Comparison of ENCODE assay signal across 23 mouse cellular contexts in the genomic region with DNA sequence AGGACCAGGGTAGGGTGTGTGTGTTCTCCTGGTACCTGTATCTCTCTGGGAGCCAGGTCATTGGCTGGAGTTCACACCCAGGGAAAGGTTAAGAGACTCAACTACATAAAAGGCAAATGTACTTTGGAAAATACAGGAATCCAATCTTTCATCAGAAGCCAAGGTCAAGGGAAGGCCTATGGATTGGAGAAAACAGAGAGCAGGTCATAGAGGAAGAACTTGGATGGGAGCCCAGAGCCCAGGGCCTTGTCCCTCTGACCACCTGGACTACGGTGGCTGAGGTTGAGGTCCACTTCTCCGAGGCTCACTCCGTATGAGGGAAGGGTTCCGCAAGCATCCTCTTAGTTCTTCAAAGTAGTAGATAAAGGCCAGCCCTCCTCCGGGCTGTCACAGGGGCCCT. TPM values are rescaled to one million over a fixed set of nuclear protein-coding genes. Genes with fewer than 3 reads are reported as not detected.
DNase-seq lines count a peak whose midpoint lies in the region; ATAC-seq and TF ChIP-seq lines count a peak whose summit lies in the region.
"Had no signal": no experiment of that assay in that cellular context is flagged by ENCODE, and none has a peak within 500 bp of the region (broad histone marks: within the 10 kb centered on the region; RNA-seq: fewer than 3 reads in every experiment).

No protein-coding gene starts in this region.

- H3K4me1 ChIP-seq in forebrain, embryonic 13.5 days = peaks cover 43% of the 10 kb centered on the region
- H3K4me1 ChIP-seq in forebrain, embryonic 16.5 days (replicated peaks; ENCODE audit: control insufficient read depth, insufficient read depth, low read length) = peaks cover 9% of the 10 kb centered on the region
- H3K4me1 ChIP-seq in kidney, embryonic 15.5 days = peaks cover 35% of the 10 kb centered on the region
- peaks cover 21% of the 10 kb centered on the region for H3K4me1 ChIP-seq in stomach, embryonic 15.5 days
- H3K4me1 ChIP-seq in stomach, postnatal 0 days (replicated peaks; ENCODE audit: control insufficient read depth, insufficient read depth) = 0 out of 2 replicates have a peak, but pooled peaks cover 6% of the 10 kb centered on the region

- DNase-seq in kidney, adult 9 months = peak; percentile 63
- DNase-seq in stomach, postnatal 0 days (ENCODE audit: low spot score) = no peak
- no peak for DNase-seq in ovary, postnatal 14 days (ENCODE audit: low spot score)
- DNase-seq: adrenal gland, adult 2 months; B cell, adult 2 months; cerebellum, adult 2 months; cerebellum, postnatal 36 days; embryo, embryonic 11 days; gastrocnemius, postnatal 36 days; heart, postnatal 36 days; left cerebral cortex, postnatal 4 days; right cerebral cortex, adult 18-20 months; right cerebral cortex, postnatal 4 days had no signal

- H3K4me3 ChIP-seq in forebrain, embryonic 13.5 days = no peak overlapping the region
- H3K4me3 ChIP-seq in forebrain, embryonic 16.5 days (replicated peaks; ENCODE audit: low read length) = no peak overlapping the region
- H3K4me3 ChIP-seq in kidney, embryonic 15.5 days (replicated peaks) = no peak overlapping the region
- no peak overlapping the region for H3K4me3 ChIP-seq in stomach, embryonic 15.5 days (replicated peaks)
- H3K4me3 ChIP-seq in stomach, postnatal 0 days (ENCODE audit: low read depth, low read length) = no peak overlapping the region
- H3K4me3 ChIP-seq: embryonic facial prominence, embryonic 13.5 days; heart, embryonic 15.5 days; hindbrain, embryonic 13.5 days; left cerebral cortex, adult 2 months; limb, embryonic 15.5 days had no signal

- TF ChIP-seq EP300 in stomach, postnatal 0 days (optimal IDR thresholded peaks at IDR 0.05) = no peak

- ATAC-seq in forebrain, embryonic 13.5 days = no peak
- no peak for ATAC-seq in forebrain, embryonic 16.5 days
- ATAC-seq in kidney, embryonic 15.5 days (replicated peaks; ENCODE audit: low FRiP score) = no peak
- ATAC-seq in stomach, embryonic 15.5 days (ENCODE audit: insufficient read depth, low FRiP score, low read depth) = 0 out of 2 replicates have a peak, but pooled peaks have one; percentile 18
- ATAC-seq in stomach, postnatal 0 days (ENCODE audit: low FRiP score, low TSS enrichment) = no peak

- H3K27me3 ChIP-seq in forebrain, embryonic 13.5 days = peaks cover 23% of the 10 kb centered on the region
- no peaks in the 10 kb centered on the region for H3K27me3 ChIP-seq in forebrain, embryonic 16.5 days (replicated peaks; ENCODE audit: control insufficient read depth, insufficient read depth, low read length)
- peaks cover 70% of the 10 kb centered on the region for H3K27me3 ChIP-seq in kidney, embryonic 15.5 days
- H3K27me3 ChIP-seq in stomach, embryonic 15.5 days (replicated peaks) = 0 out of 2 replicates have a peak, but pooled peaks cover 3% of the 10 kb centered on the region
- H3K27me3 ChIP-seq in stomach, postnatal 0 days (ENCODE audit: control insufficient read depth, insufficient read depth, low read length) = peaks cover 2% of the 10 kb centered on the region; the same call in 1 of the 2 replicates

- no peaks in the 10 kb centered on the region for H3K9me3 ChIP-seq in forebrain, embryonic 13.5 days (replicated peaks)
- H3K9me3 ChIP-seq in forebrain, embryonic 16.5 days (ENCODE audit: control insufficient read depth, low read length) = no peaks in the 10 kb centered on the region
- H3K9me3 ChIP-seq in kidney, embryonic 15.5 days (replicated peaks) = 0 out of 2 replicates have a peak, but pooled peaks cover 3% of the 10 kb centered on the region
- H3K9me3 ChIP-seq in stomach, embryonic 15.5 days = no peaks in the 10 kb centered on the region
- no peaks in the 10 kb centered on the region for H3K9me3 ChIP-seq in stomach, postnatal 0 days (ENCODE audit: control insufficient read depth, low read length)
- H3K9me3 ChIP-seq: embryonic facial prominence, embryonic 13.5 days; hindbrain, embryonic 13.5 days; limb, embryonic 15.5 days had no signal

- TF ChIP-seq CTCF in stomach, postnatal 0 days (IDR thresholded peaks at IDR 0.05; ENCODE audit: low read depth) = no peak

- no peaks in the 10 kb centered on the region for H3K36me3 ChIP-seq in forebrain, embryonic 13.5 days (ENCODE audit: poor library complexity, severe bottlenecking)
- no peaks in the 10 kb centered on the region for H3K36me3 ChIP-seq in forebrain, embryonic 16.5 days (ENCODE audit: control insufficient read depth, insufficient read depth)
- no peaks in the 10 kb centered on the region for H3K36me3 ChIP-seq in kidney, embryonic 15.5 days
- H3K36me3 ChIP-seq in stomach, embryonic 15.5 days = no peaks in the 10 kb centered on the region
- no peaks in the 10 kb centered on the region for H3K36me3 ChIP-seq in stomach, postnatal 0 days (ENCODE audit: control insufficient read depth, insufficient read depth, low read length)
- H3K36me3 ChIP-seq: embryonic facial prominence, embryonic 13.5 days; heart, embryonic 15.5 days; hindbrain, embryonic 13.5 days; limb, embryonic 15.5 days had no signal

- no peak overlapping the region for H3K4me2 ChIP-seq in forebrain, embryonic 13.5 days
- H3K4me2 ChIP-seq in forebrain, embryonic 16.5 days (ENCODE audit: low read length) = no peak overlapping the region
- no peak overlapping the region for H3K4me2 ChIP-seq in kidney, embryonic 15.5 days
- no peak overlapping the region for H3K4me2 ChIP-seq in stomach, embryonic 15.5 days
- H3K4me2 ChIP-seq in stomach, postnatal 0 days (replicated peaks; ENCODE audit: low read depth) = no peak overlapping the region
- H3K4me2 ChIP-seq: embryonic facial prominence, embryonic 13.5 days; heart, embryonic 15.5 days; hindbrain, embryonic 13.5 days; limb, embryonic 15.5 days; midbrain, embryonic 11.5 days had no signal

- no peak overlapping the region for H3K9ac ChIP-seq in forebrain, embryonic 13.5 days
- no peak overlapping the region for H3K9ac ChIP-seq in forebrain, embryonic 16.5 days (replicated peaks; ENCODE audit: low read depth, low read length)
- H3K9ac ChIP-seq in kidney, embryonic 15.5 days = no peak overlapping the region
- no peak overlapping the region for H3K9ac ChIP-seq in stomach, embryonic 15.5 days
- no peak overlapping the region for H3K9ac ChIP-seq in stomach, postnatal 0 days (ENCODE audit: low read length)
- H3K9ac ChIP-seq: embryonic facial prominence, embryonic 13.5 days; heart, embryonic 15.5 days; hindbrain, embryonic 13.5 days; limb, embryonic 15.5 days had no signal

- WGBS in forebrain, embryonic 13.5 days = 74% methylated on average over 5 of the region's 5 CpGs
- 65% methylated on average over 5 of the region's 5 CpGs for WGBS in forebrain, embryonic 16.5 days
- WGBS in kidney, embryonic 15.5 days = 81% methylated on average over 5 of the region's 5 CpGs
- WGBS in stomach, embryonic 15.5 days = 59% methylated on average over 5 of the region's 5 CpGs
- 74% methylated on average over 5 of the region's 5 CpGs for WGBS in stomach, postnatal 0 days

- peak overlapping the region; percentile 38; the same call in 1 of the 2 replicates for H3K27ac ChIP-seq in forebrain, embryonic 13.5 days
- H3K27ac ChIP-seq in forebrain, embryonic 16.5 days (ENCODE audit: low read length) = no peak overlapping the region
- H3K27ac ChIP-seq in kidney, embryonic 15.5 days = no peak overlapping the region
- no peak overlapping the region for H3K27ac ChIP-seq in stomach, embryonic 15.5 days
- H3K27ac ChIP-seq in stomach, postnatal 0 days (replicated peaks) = no peak overlapping the region
- H3K27ac ChIP-seq: embryonic facial prominence, embryonic 13.5 days; heart, embryonic 15.5 days; left cerebral cortex, adult 2 months; limb, embryonic 15.5 days had no signal

RNA-seq across cellular contexts. Expression of gene Tle3, which starts 48.9 kb away (rescaled TPM):
- 36.6 and 39.2 TPM in 2 replicates for polyA plus RNA-seq in forebrain, embryonic 13.5 days (2015; fragmentation: Nextera tagmentation; extraction: Ambion mirVana)
- polyA plus RNA-seq in forebrain, embryonic 16.5 days (2015; fragmentation: Nextera tagmentation; extraction: Ambion mirVana) = 36.8 and 42.5 TPM in 2 replicates
- polyA plus RNA-seq in kidney, embryonic 15.5 days (2015; fragmentation: Nextera tagmentation; extraction: Ambion mirVana) = 26.1 and 30.9 TPM in 2 replicates
- 24.3 and 25.4 TPM in 2 replicates for polyA plus RNA-seq in stomach, embryonic 15.5 days (2015; fragmentation: Nextera tagmentation; extraction: Ambion mirVana)
- polyA plus RNA-seq in stomach, postnatal 0 days (2015; fragmentation: Nextera tagmentation; extraction: Ambion mirVana) = 16.8 and 18.2 TPM in 2 replicates
